Mouse (Mus musculus) hindbrain, embryonic 13.5 days (tissue): ENCODE results near the gene Sox5. TPM values are rescaled to one million over a fixed set of nuclear protein-coding genes. Genes with fewer than 3 reads are reported as not detected.

Experiments
- ATAC-seq: fragments of 200-750 bp; cut with Nextera tagmentation; 2 replicates; pipeline ENCODE4 v1.8.0; 2017; ENCODE audit warnings: moderate TSS enrichment; ENCODE audit not compliant: low FRiP score
- H3K27ac ChIP-seq: fragments of 300-500 bp; sonication (generic); 2 replicates; pipeline ENCODE4 v1.5.1; 2015; ENCODE audit warnings: inconsistent platforms, mild to moderate bottlenecking, moderate library complexity
- H3K27me3 ChIP-seq: fragments of 300-500 bp; sonication (generic); 2 replicates; pipeline ENCODE4 v1.6.1; 2015; ENCODE audit warnings: mild to moderate bottlenecking, inconsistent platforms
- H3K36me3 ChIP-seq: fragments of 300-500 bp; sonication (generic); 2 replicates; pipeline ENCODE4 v1.6.1; 2015; ENCODE audit warnings: mild to moderate bottlenecking, inconsistent platforms
- H3K4me1 ChIP-seq: fragments of 300-500 bp; sonication (generic); replicated peaks from 2 replicates; pipeline ENCODE4 v1.6.1; 2015; ENCODE audit warnings: inconsistent platforms
- H3K4me2 ChIP-seq: fragments of 300-500 bp; sonication (generic); 2 replicates; pipeline ENCODE4 v1.6.1; 2015; ENCODE audit warnings: inconsistent platforms, mild to moderate bottlenecking, moderate library complexity
- H3K4me3 ChIP-seq: fragments of 300-500 bp; sonication (generic); 2 replicates; pipeline ENCODE4 v1.5.1; 2015; ENCODE audit warnings: mild to moderate bottlenecking, inconsistent platforms
- H3K9ac ChIP-seq: fragments of 300-500 bp; sonication (generic); 2 replicates; pipeline ENCODE4 v1.6.1; 2015; ENCODE audit warnings: mild to moderate bottlenecking, inconsistent platforms
- H3K9me3 ChIP-seq: fragments of 300-500 bp; sonication (generic); 2 replicates; pipeline ENCODE4 v1.6.1; 2016; ENCODE audit warnings: inconsistent platforms
- WGBS: fragments of 180-500 bp; shearing (Covaris S2); methylation state at CpG from one replicate; pipeline ENCODE4 v1.1.7; 2015; 5-methylcytosine and 5-hydroxymethylcytosine counted together
- polyA plus RNA-seq: library from polyadenylated mRNA; unstranded; fragments of >200 nt; fragmentation: Nextera tagmentation; extraction: Ambion mirVana; gene quantifications from 2 replicates; pipeline ENCODE4 v1.2.1, GENCODE M21; 2015

The Sox5 gene
- polyA plus RNA-seq, 1 experiment from 2014 or later, result 27.7 TPM

- 0 out of 2 replicates have a peak overlapping the region, but pooled peaks have one; percentile 30 for H3K9ac ChIP-seq
- peak overlapping the region; percentile 71 for H3K27ac ChIP-seq
- H3K4me1 ChIP-seq, result peaks cover 26% of the 10 kb centered on the region
- 3% methylated on average over 8 of the region's 8 CpGs for WGBS
- no peaks in the 10 kb centered on the region for H3K36me3 ChIP-seq
- H3K9me3 ChIP-seq, result no peaks in the 10 kb centered on the region
- H3K27me3 ChIP-seq, result no peaks in the 10 kb centered on the region
- H3K4me2 ChIP-seq, result peak overlapping the region; percentile 34
- ATAC-seq, result peak; percentile 73
- no peak overlapping the region for H3K4me3 ChIP-seq
Measured at GRCm38 (mm10) chr6:144166104-144166503, 615.7 kb downstream of the Sox5 start.

DNA sequence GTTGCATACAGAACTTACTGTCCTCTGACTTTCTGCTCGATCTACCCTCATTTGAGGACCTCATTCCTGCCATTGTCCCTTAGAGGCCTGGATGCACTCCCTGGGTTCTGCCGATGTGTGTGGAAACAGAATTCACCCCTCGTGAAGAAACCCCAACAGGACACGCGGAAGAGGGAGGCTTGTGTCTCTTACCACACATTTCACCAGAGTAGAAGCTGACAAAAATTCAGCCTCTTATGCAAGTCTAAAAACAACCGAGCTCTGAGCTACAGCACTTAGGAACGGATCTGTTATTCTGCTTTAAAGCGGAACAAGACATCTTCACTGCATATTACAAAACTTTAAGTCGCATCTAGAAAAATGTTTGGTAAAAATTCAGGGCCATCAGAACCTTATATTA is 618.3 kb downstream of the Sox5 start:
- Histone ChIP-seq H3K9ac (no peak overlapping the region), H3K9me3 (no peaks in the 10 kb centered on the region), H3K27me3 (no peaks in the 10 kb centered on the region), H3K27ac (no peak overlapping the region), H3K4me1 (peaks cover 17% of the 10 kb centered on the region), H3K4me3 (no peak overlapping the region), H3K4me2 (no peak overlapping the region), H3K36me3 (no peaks in the 10 kb centered on the region)
- 87% methylated on average over 9 of the region's 9 CpGs for WGBS
- no peak for ATAC-seq

GRCm38 (mm10) chr6:144158637-144159036 is 623.1 kb downstream of the Sox5 start:
- H3K36me3 ChIP-seq, result no peaks in the 10 kb centered on the region
- H3K4me2 ChIP-seq, result no peak overlapping the region
- H3K27ac ChIP-seq, result no peak overlapping the region
- WGBS, result 97% methylated on average over 12 of the region's 12 CpGs
- no peak overlapping the region for H3K4me3 ChIP-seq
- no peaks in the 10 kb centered on the region for H3K27me3 ChIP-seq
- peaks cover 14% of the 10 kb centered on the region for H3K4me1 ChIP-seq
- H3K9me3 ChIP-seq, result no peaks in the 10 kb centered on the region
- no peak for ATAC-seq
- H3K9ac ChIP-seq, result no peak overlapping the region

- Histone ChIP-seq H3K4me1 (peaks cover 20% of the 10 kb centered on the region), H3K9ac (peak overlapping the region; percentile 26; the same call in 1 of the 2 replicates), H3K9me3 (no peaks in the 10 kb centered on the region), H3K27ac (peak overlapping the region; percentile 73), H3K4me3 (no peak overlapping the region), H3K36me3 (no peaks in the 10 kb centered on the region), H3K27me3 (no peaks in the 10 kb centered on the region), H3K4me2 (peak overlapping the region; percentile 32; the same call in 1 of the 2 replicates)
- WGBS, result 12% methylated on average over 9 of the region's 9 CpGs
- ATAC-seq, result peak; percentile 72
Measured at GRCm38 (mm10) chr6:144154892-144155424, 626.8 kb downstream of the Sox5 start.

- Histone ChIP-seq H3K4me1 (peaks cover 20% of the 10 kb centered on the region), H3K27me3 (no peaks in the 10 kb centered on the region), H3K9me3 (no peaks in the 10 kb centered on the region), H3K4me2 (no peak overlapping the region), H3K4me3 (no peak overlapping the region), H3K27ac (no peak overlapping the region), H3K9ac (no peak overlapping the region), H3K36me3 (no peaks in the 10 kb centered on the region)
- 19% methylated on average over 3 of the region's 3 CpGs for WGBS
- no peak for ATAC-seq
Measured at GRCm38 (mm10) chr6:144151957-144152356, 629.8 kb downstream of the Sox5 start.

DNA sequence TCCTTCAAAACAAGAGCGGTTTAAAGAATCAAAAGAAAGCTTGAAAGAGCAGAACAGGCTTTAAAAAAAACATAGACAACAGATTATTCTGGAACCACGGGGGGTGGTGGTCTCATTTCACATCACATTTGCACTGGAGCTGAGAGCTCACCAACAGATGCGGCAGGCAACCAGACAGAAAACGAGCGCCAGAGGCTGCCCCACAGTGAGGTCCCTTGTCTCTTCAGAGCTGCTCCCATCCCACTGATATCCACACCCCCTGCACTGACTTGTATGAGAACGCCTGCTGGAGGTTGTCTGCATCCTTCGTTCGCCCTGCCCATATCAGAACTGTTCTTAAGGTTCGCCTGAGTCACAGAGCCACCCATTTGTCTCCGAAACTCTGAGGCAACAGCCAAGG is 630.7 kb downstream of the Sox5 start:
- Histone ChIP-seq H3K4me2 (no peak overlapping the region), H3K4me3 (no peak overlapping the region), H3K27ac (peak overlapping the region; percentile 44; the same call in 1 of the 2 replicates), H3K4me1 (peaks cover 20% of the 10 kb centered on the region), H3K9ac (no peak overlapping the region), H3K27me3 (no peaks in the 10 kb centered on the region), H3K36me3 (no peaks in the 10 kb centered on the region), H3K9me3 (no peaks in the 10 kb centered on the region)
- 34% methylated on average over 10 of the region's 10 CpGs for WGBS
- no peak for ATAC-seq

DNA sequence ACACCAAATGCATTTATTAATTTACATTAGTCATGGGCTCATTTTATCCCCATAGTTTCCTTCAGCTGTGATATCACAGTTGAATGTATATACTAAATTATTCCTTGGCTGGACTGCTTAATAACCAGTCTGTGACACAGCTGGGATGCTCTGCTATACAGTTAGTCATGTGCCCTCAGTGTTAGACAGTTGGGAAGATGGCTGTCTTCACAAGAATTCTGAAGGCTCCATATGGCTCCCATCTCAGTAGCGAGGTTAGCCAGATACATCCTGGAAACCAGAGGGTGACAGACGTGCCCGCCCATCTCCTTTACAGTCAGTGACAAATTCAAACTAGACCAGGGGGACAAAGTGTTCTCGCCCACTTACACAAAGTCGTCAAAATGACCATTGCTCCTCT is 644.4 kb downstream of the Sox5 start:
- Histone ChIP-seq H3K4me2 (no peak overlapping the region), H3K27me3 (no peaks in the 10 kb centered on the region), H3K4me3 (no peak overlapping the region), H3K27ac (no peak overlapping the region), H3K9ac (no peak overlapping the region), H3K36me3 (no peaks in the 10 kb centered on the region), H3K4me1 (no peaks in the 10 kb centered on the region; the same call in none of the 2 replicates), H3K9me3 (no peaks in the 10 kb centered on the region)
- no peak for ATAC-seq
- WGBS, result 87% methylated on average over 5 of the region's 5 CpGs

DNA sequence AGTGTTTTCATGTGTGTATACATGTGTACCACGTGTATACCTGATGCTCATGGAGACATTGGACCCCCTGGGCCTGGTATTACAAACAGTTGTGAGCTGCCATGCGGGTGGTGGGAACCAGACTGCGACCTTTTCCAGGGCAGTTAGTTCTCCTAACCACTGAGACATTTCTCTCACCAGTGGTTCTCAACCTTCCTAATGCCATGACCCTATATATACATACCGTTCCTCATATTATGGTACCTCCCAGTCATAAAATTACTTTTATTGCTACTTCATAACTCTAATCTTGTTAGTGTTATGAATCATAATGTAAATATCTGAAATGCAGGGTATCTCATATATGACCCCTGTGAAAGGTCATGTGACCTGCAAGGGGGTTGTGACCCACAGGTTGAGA is 644.9 kb downstream of the Sox5 start:
- no peaks in the 10 kb centered on the region; the same call in 1 of the 2 replicates for H3K4me1 ChIP-seq
- no peaks in the 10 kb centered on the region for H3K36me3 ChIP-seq
- H3K4me2 ChIP-seq, result no peak overlapping the region
- WGBS, result 90% methylated on average over 4 of the region's 4 CpGs
- no peaks in the 10 kb centered on the region for H3K27me3 ChIP-seq
- no peak overlapping the region for H3K9ac ChIP-seq
- no peak for ATAC-seq
- no peak overlapping the region for H3K4me3 ChIP-seq
- H3K27ac ChIP-seq, result no peak overlapping the region
- H3K9me3 ChIP-seq, result no peaks in the 10 kb centered on the region

- Histone ChIP-seq H3K4me3 (no peak overlapping the region), H3K9ac (no peak overlapping the region), H3K36me3 (no peaks in the 10 kb centered on the region), H3K27me3 (no peaks in the 10 kb centered on the region), H3K9me3 (no peaks in the 10 kb centered on the region), H3K4me1 (peaks cover 8% of the 10 kb centered on the region), H3K4me2 (no peak overlapping the region), H3K27ac (no peak overlapping the region)
- WGBS, result 86% methylated on average over 12 of the region's 12 CpGs
- ATAC-seq, result no peak
Measured at GRCm38 (mm10) chr6:144129927-144130326, 651.9 kb downstream of the Sox5 start.

GRCm38 (mm10) chr6:144119961-144120360 is 661.8 kb downstream of the Sox5 start:
- Histone ChIP-seq H3K36me3 (no peaks in the 10 kb centered on the region), H3K27me3 (no peaks in the 10 kb centered on the region), H3K9ac (no peak overlapping the region), H3K27ac (no peak overlapping the region), H3K4me2 (no peak overlapping the region), H3K9me3 (no peaks in the 10 kb centered on the region), H3K4me3 (no peak overlapping the region), H3K4me1 (no peaks in the 10 kb centered on the region)
- ATAC-seq, result no peak
- WGBS, result 84% methylated on average over 1 of the region's 1 CpGs

DNA sequence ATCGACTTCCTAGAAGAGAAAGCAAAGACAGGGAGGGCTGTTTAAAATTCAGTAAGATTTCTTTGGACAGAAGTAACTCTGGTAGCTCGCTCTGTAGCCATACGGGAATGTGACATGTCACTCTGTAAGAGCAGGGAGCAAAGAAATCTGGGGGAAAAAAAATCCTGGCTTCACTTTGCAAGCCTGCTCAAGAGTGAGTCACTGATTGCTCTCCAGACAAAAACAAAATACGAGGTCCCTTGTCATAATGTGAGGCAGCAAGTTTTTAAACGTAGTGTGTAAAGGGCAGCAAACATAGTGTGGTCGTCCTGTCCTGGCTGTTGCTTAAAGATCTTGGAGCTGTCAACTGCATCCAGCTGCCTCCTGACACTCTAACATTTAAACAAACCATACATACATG is 665.1 kb downstream of the Sox5 start:
- no peak for ATAC-seq
- H3K9ac ChIP-seq, result no peak overlapping the region
- WGBS, result 86% methylated on average over 6 of the region's 6 CpGs
- H3K36me3 ChIP-seq, result no peaks in the 10 kb centered on the region
- no peak overlapping the region for H3K4me2 ChIP-seq
- no peaks in the 10 kb centered on the region for H3K27me3 ChIP-seq
- H3K27ac ChIP-seq, result no peak overlapping the region
- peaks cover 4% of the 10 kb centered on the region for H3K4me1 ChIP-seq
- no peak overlapping the region for H3K4me3 ChIP-seq
- no peaks in the 10 kb centered on the region for H3K9me3 ChIP-seq

DNA sequence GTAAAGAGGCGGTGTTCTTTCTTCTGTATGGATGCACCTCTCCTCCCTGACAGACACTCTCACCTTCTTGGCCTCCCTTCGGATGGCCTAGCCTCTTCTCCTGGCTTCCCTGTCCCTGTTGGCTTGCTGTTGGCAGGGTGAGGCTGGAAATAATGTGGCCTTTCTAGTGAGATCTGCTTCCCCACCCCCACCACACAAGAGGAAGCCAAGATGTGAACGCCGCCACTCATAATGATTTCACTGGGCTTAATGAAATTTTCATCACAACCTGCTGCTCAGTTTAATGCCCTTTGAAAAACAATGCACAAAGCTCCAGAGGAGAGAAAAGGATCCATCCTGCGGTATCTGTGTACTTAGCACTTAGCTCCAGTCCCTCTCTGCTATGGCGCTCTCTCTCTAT is 670.2 kb downstream of the Sox5 start:
- no peak overlapping the region for H3K4me2 ChIP-seq
- H3K9me3 ChIP-seq, result no peaks in the 10 kb centered on the region
- H3K36me3 ChIP-seq, result no peaks in the 10 kb centered on the region
- H3K9ac ChIP-seq, result no peak overlapping the region
- WGBS, result 72% methylated on average over 6 of the region's 6 CpGs
- peak overlapping the region; percentile 23; the same call in 1 of the 2 replicates for H3K27ac ChIP-seq
- peaks cover 16% of the 10 kb centered on the region for H3K4me1 ChIP-seq
- ATAC-seq, result no peak
- H3K4me3 ChIP-seq, result no peak overlapping the region
- H3K27me3 ChIP-seq, result no peaks in the 10 kb centered on the region

DNA sequence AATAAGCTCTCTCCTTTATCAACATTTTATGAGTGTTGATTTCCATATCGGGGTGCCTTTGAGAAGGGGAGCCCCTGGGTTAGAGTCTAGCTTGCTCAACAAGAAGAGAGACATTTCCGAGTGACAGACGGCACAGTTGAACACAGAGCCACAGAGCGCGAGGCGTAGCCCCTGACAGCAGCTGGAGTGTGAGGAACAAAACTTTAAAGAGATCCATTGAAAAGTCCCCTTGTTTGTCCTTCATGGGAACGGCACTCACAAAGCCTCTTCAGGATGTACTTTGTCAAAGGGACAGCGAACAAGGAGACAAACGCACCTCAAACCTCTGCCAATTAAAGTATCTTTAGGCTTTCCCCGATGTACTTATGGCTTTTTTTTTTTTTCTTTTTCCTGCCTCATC is 674.9 kb downstream of the Sox5 start:
- Histone ChIP-seq H3K9ac (no peak overlapping the region), H3K4me3 (no peak overlapping the region), H3K9me3 (no peaks in the 10 kb centered on the region), H3K36me3 (no peaks in the 10 kb centered on the region), H3K4me1 (peaks cover 17% of the 10 kb centered on the region), H3K27me3 (no peaks in the 10 kb centered on the region), H3K4me2 (peak overlapping the region; percentile 25), H3K27ac (no peak overlapping the region)
- no peak for ATAC-seq
- 17% methylated on average over 10 of the region's 10 CpGs for WGBS
